Mouse (Mus musculus): ENCODE results near the gene Zkscan4.
A peak's percentile ranks its signal among the peaks of the same experiment; 100 is the strongest.

The Zkscan4 gene

GRCm38 (mm10) chr13:21530136-21530535, 51.4 kb downstream of the Zkscan4 start:
- DNase-seq: no peak

GRCm38 (mm10) chr13:21530781-21531201, 52.1 kb downstream of the Zkscan4 start, which contains the start of gene Zkscan8:
Zkscan8 (minus strand) TSS chr13:21531120.
- peak; percentile 92 for DNase-seq

Measured in kidney, postnatal 10 days (tissue).